Mouse (Mus musculus) forebrain, postnatal 0 days (tissue): ENCODE results near the gene Maml3. TPM values are rescaled to one million over a fixed set of nuclear protein-coding genes. Genes with fewer than 3 reads are reported as not detected.
A peak's percentile ranks its signal among the peaks of the same experiment; 100 is the strongest.

Experiments
- ATAC-seq: fragments of 200-750 bp; cut with Nextera tagmentation; 2 replicates; pipeline ENCODE4 v1.8.0; 2017; ENCODE audit warnings: mild to moderate bottlenecking, moderate library complexity
- DNase-seq: peaks from one replicate; pipeline ENCODE4 v3.0.0-alpha.2; 2015
- H3K27ac ChIP-seq: fragments of 300-500 bp; sonication (generic); 2 replicates; pipeline ENCODE4 v1.5.1; 2014; ENCODE audit warnings: low read depth, mild to moderate bottlenecking, antibody characterized with exemption, low read length, moderate library complexity, mixed read lengths
- H3K27me3 ChIP-seq: fragments of 300-500 bp; sonication (generic); 2 replicates; pipeline ENCODE4 v1.6.1; 2014; ENCODE audit warnings: mild to moderate bottlenecking, low read length, mixed read lengths; ENCODE audit not compliant: insufficient read depth
- H3K36me3 ChIP-seq: fragments of 300-500 bp; sonication (generic); 2 replicates; pipeline ENCODE4 v1.6.1; 2014; ENCODE audit warnings: mild to moderate bottlenecking, moderate library complexity; ENCODE audit not compliant: insufficient read depth
- H3K4me1 ChIP-seq: fragments of 300-500 bp; sonication (generic); 2 replicates; pipeline ENCODE4 v1.6.1; 2014; ENCODE audit warnings: antibody characterized with exemption; ENCODE audit not compliant: insufficient read depth
- H3K4me2 ChIP-seq: fragments of 300-500 bp; sonication (generic); 2 replicates; pipeline ENCODE4 v1.6.1; 2014; ENCODE audit warnings: low read depth, mild to moderate bottlenecking, moderate library complexity
- H3K4me3 ChIP-seq: fragments of 300-500 bp; sonication (generic); 2 replicates; pipeline ENCODE4 v1.5.1; 2014; ENCODE audit warnings: low read depth, low read length, mixed read lengths
- H3K9ac ChIP-seq: fragments of 300-500 bp; sonication (generic); 2 replicates; pipeline ENCODE4 v1.6.1; 2014; ENCODE audit warnings: mild to moderate bottlenecking
- H3K9me3 ChIP-seq: fragments of 300-500 bp; sonication (generic); 2 replicates; pipeline ENCODE4 v1.6.1; 2016; ENCODE audit warnings: low read length
- CTCF ChIP-seq: sonication (generic); IDR thresholded peaks from 2 replicates; pipeline ENCODE4 v1.5.1; 2016; ENCODE audit warnings: antibody characterized with exemption, control low read depth, low read depth
- WGBS: fragments of 180-500 bp; shearing (Covaris S2); extraction: QIAGEN DNeasy Blood & Tissue Kit; methylation state at CpG from one replicate; pipeline ENCODE4 v1.1.7; 2014; 5-methylcytosine and 5-hydroxymethylcytosine counted together
- polyA plus RNA-seq: library from polyadenylated mRNA; unstranded; fragments of >200 nt; fragmentation: Nextera tagmentation; extraction: Ambion mirVana; gene quantifications from 2 replicates; pipeline ENCODE4 v1.2.1, GENCODE M21; 2015
- total RNA-seq: library from RNA; depleted of rRNA; stranded (reverse); fragments of >200 nt; gene quantifications from 2 replicates; pipeline ENCODE4 v1.2.3, GENCODE M21; 2014

The Maml3 gene
- total and polyA plus RNA-seq, 2 experiments from 2014 or later, result 3.1 to 14.9 TPM

- no peak overlapping the region for H3K27ac ChIP-seq
- ATAC-seq (0 out of 2 replicates have a peak, but pooled peaks have one; percentile 9), DNase-seq (no peak)
- no peaks in the 10 kb centered on the region for H3K36me3 ChIP-seq
- H3K9ac ChIP-seq, result no peak overlapping the region
- H3K9me3 ChIP-seq, result no peaks in the 10 kb centered on the region
- no peak for TF ChIP-seq CTCF
- H3K4me1 ChIP-seq, result peaks cover 11% of the 10 kb centered on the region; the same call in 1 of the 2 replicates
- 62% methylated on average over 21 of the region's 21 CpGs for WGBS
- no peaks in the 10 kb centered on the region for H3K27me3 ChIP-seq
- no peak overlapping the region for H3K4me3 ChIP-seq
- no peak overlapping the region for H3K4me2 ChIP-seq
These were observed 106.1 kb downstream of the Maml3 start for GRCm38 (mm10) chr3:51998511-51999399.

- H3K9ac ChIP-seq, result no peak overlapping the region
- H3K9me3 ChIP-seq, result no peaks in the 10 kb centered on the region
- DNase-seq (no peak), ATAC-seq (no peak)
- no peak for TF ChIP-seq CTCF
- H3K4me2 ChIP-seq, result no peak overlapping the region
- 90% methylated on average over 11 of the region's 11 CpGs for WGBS
- H3K4me1 ChIP-seq, result peaks cover 11% of the 10 kb centered on the region; the same call in 1 of the 2 replicates
- no peaks in the 10 kb centered on the region for H3K36me3 ChIP-seq
- no peaks in the 10 kb centered on the region for H3K27me3 ChIP-seq
- no peak overlapping the region for H3K27ac ChIP-seq
- no peak overlapping the region for H3K4me3 ChIP-seq
These were observed 107.3 kb downstream of the Maml3 start for GRCm38 (mm10) chr3:51997616-51998015.

- ATAC-seq (no peak), DNase-seq (no peak)
- H3K9ac ChIP-seq, result no peak overlapping the region
- no peaks in the 10 kb centered on the region for H3K4me1 ChIP-seq
- 75% methylated on average over 6 of the region's 6 CpGs for WGBS
- no peak for TF ChIP-seq CTCF
- no peak overlapping the region for H3K27ac ChIP-seq
- H3K9me3 ChIP-seq, result no peaks in the 10 kb centered on the region
- H3K27me3 ChIP-seq, result no peaks in the 10 kb centered on the region
- no peak overlapping the region for H3K4me2 ChIP-seq
- no peak overlapping the region for H3K4me3 ChIP-seq
- no peaks in the 10 kb centered on the region for H3K36me3 ChIP-seq
These were observed 118.4 kb downstream of the Maml3 start for GRCm38 (mm10) chr3:51986507-51986906.

GRCm38 (mm10) chr3:51981496-51981895, 123.4 kb downstream of the Maml3 start:
- ATAC-seq (no peak), DNase-seq (no peak)
- H3K36me3 ChIP-seq, result no peaks in the 10 kb centered on the region
- H3K4me3 ChIP-seq, result no peak overlapping the region
- TF ChIP-seq CTCF, result no peak
- H3K4me1 ChIP-seq, result no peaks in the 10 kb centered on the region
- no peak overlapping the region for H3K4me2 ChIP-seq
- no peak overlapping the region for H3K27ac ChIP-seq
- no peaks in the 10 kb centered on the region for H3K27me3 ChIP-seq
- no peaks in the 10 kb centered on the region for H3K9me3 ChIP-seq
- H3K9ac ChIP-seq, result no peak overlapping the region
- WGBS, result 72% methylated on average over 5 of the region's 5 CpGs

- no peaks in the 10 kb centered on the region for H3K4me1 ChIP-seq
- 0 out of 2 replicates have a peak overlapping the region, but pooled peaks have one; percentile 1 for H3K27ac ChIP-seq
- no peak overlapping the region for H3K9ac ChIP-seq
- H3K9me3 ChIP-seq, result no peaks in the 10 kb centered on the region
- WGBS, result 62% methylated on average over 8 of the region's 8 CpGs
- H3K36me3 ChIP-seq, result no peaks in the 10 kb centered on the region
- no peaks in the 10 kb centered on the region for H3K27me3 ChIP-seq
- no peak for TF ChIP-seq CTCF
- no peak overlapping the region for H3K4me2 ChIP-seq
- ATAC-seq (no peak), DNase-seq (no peak)
- H3K4me3 ChIP-seq, result no peak overlapping the region
These were observed 127.1 kb downstream of the Maml3 start for GRCm38 (mm10) chr3:51977654-51978352.

GRCm38 (mm10) chr3:51974601-51975000, 130.3 kb downstream of the Maml3 start:
- WGBS, result 98% methylated on average over 7 of the region's 7 CpGs
- H3K9me3 ChIP-seq, result no peaks in the 10 kb centered on the region

GRCm38 (mm10) chr3:51974153-51974552, 130.7 kb downstream of the Maml3 start:
- Histone ChIP-seq H3K9me3 (no peaks in the 10 kb centered on the region), H3K36me3 (no peaks in the 10 kb centered on the region), H3K27me3 (no peaks in the 10 kb centered on the region), H3K4me3 (no peak overlapping the region), H3K27ac (no peak overlapping the region), H3K4me1 (no peaks in the 10 kb centered on the region), H3K4me2 (no peak overlapping the region), H3K9ac (no peak overlapping the region)
- no peak for TF ChIP-seq CTCF
- ATAC-seq (no peak), DNase-seq (no peak)
- 97% methylated on average over 6 of the region's 6 CpGs for WGBS

More at GRCm38 (mm10) chr3:51974601-51975000, 130.3 kb downstream of the Maml3 start:
- ATAC-seq, result no peak
- Histone ChIP-seq H3K4me2 (no peak overlapping the region), H3K27me3 (no peaks in the 10 kb centered on the region), H3K36me3 (no peaks in the 10 kb centered on the region), H3K27ac (no peak overlapping the region), H3K9ac (no peak overlapping the region), H3K4me1 (no peaks in the 10 kb centered on the region), H3K4me3 (no peak overlapping the region)
- no peak for TF ChIP-seq CTCF
- DNase-seq, result no peak
